Mouse (Mus musculus) lung, adult 18-20 months (tissue): ENCODE data around the gene Mat2b.

ENCODE experiments used
- DNase-seq, 2 experiments: peaks; one replicate each; pipeline ENCODE4 v3.0.0; 2022; ENCODE audit warnings: mixed read lengths in 2 of 2

Mat2b gene

GRCm38 (mm10) chr11:40649726-40650445 lies 45.1 kb downstream of the Mat2b start:
- DNase-seq: no peak

GRCm38 (mm10) chr11:40647246-40647645 lies 47.8 kb downstream of the Mat2b start:
- DNase-seq: no peak
